Mouse (Mus musculus): ENCODE data around the gene Qdpr.
A peak's percentile ranks its signal among the peaks of the same experiment; 100 is the strongest.

The Qdpr gene

DNA sequence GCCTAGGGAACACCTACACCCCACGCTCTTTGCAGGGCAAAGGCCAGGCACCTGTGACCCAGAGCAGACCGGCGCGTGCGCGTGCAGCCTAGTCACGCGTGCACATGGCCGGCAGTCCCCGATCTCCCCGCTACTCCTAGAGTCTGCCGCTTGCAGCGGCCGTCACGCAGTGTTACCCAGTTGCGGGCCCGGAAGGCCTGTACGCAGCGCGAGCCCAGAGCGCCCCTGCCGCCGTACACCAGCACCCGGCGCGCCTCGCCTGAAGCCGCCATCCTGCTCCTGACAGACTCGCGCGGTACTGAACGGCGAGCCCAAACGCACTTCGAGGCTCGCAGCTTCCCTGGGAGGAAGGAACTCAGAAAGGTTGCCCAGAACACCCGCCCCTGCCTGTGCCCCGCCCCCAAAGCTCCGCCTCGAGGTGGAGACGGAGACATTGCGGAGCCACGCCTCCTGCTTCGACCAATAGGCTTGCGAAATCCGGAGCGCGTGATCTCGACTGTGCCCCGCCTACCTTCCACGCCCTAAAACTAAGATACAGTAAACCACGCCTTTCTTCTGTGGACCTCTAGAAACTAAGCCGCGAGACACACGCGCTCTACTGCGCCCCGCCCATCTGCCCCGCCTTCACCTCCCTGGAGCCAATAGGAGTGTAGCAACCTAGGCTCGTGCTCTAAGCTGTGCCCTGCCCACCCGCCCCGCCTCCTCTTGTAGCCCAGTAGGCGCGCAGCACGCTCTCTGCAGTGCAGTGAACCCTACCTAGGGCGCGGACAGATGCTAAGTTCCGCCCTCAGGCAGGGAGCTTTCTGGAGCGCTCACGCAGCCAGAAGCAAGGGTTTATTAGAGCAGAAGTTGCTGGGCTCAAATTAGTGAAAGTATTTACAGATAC is at the start of gene Qdpr:
Qdpr (minus strand) TSS at position 406 of the 886 bp plus-strand sequence.
- peak; percentile 94 to 98 for DNase-seq

DNA sequence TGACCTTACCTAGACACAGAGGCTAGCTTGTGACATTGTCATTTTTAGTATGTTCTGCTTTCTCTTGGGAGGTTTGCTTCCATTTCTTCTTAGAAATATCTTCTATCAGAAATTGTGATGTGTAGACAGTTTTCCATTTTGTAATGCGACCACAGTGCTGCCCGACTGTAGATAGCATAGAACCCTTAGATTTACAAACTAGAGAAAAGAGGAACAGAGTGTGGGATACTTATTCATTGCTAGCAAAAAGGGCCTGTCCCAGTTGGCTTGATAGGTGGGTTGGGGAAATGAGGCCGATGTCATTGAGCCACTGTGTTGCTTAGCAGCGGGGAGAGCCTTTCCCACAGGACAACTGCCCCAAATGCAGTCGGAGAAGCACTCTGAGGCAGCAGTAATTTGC is 47.5 kb upstream of the Qdpr start:
- DNase-seq = no peak

DNA sequence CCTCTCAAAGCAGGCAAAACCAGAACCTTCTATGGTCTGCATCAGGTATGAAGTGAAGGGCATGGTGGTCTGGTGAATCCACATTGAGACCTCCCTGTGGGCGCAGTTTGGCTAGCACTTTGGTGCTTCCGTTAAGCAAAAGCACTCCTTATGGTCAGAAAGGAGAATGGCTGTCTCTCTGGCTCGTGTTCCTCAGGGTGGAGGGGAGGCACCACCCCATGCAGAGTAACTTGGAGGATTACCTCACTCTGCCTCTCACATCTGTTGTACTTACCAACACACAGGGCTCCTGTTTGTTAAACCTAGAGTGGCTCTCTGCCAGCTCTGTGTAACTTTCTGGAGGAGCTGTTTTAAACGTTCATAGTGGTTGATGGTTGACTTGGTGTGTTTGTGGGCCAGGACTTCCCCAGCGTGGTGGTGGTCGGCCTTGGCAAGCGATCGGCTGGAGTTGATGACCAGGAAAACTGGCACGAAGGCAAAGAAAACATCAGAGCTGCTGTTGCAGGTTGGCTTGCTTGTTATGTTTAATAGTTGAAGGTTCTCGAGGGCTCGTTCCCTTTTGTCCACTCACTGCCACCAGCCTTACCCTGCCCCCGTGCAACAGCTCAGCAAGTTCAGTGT is 47.0 kb upstream of the Qdpr start:
- no peak for DNase-seq

DNA sequence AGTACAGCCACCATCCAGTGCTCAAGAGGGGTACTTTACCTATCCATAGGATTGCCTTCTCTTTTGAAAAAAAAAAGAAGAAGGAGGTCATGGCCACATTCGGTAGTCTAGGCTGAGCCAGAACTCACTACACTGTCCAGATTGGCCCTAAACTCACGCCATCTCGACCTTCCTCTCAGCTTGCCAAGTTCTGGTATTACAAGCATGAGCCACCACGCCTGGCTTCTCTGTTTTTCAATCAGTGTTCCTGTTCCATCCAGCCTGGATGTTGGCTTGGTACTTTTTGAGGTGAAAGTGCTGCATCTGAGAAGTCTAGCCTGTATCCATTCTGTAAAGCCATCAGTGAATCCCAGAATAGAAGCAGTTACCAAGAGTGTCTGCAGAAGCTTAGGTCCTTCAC is 46.4 kb upstream of the Qdpr start:
- no peak for DNase-seq

DNA sequence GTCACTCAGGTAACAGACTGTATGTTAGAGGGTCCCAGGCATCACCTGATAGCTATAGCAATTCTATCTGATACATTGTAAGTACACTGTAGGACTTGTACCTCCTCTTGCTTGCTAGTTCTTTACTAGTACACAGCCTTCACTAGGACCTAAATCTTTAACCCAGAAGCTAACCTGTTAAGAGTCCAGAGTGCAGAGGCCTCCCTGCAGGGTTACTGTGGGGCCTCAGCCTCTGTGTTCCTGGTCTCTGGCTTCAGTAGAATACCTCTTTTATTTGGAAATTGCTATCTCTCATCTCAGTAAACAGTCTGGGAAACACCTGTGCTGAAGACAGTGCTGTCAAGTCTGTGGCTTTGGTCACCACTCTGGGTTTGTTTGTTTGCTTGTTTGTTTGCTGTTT is 46.0 kb upstream of the Qdpr start:
- no peak for DNase-seq

DNA sequence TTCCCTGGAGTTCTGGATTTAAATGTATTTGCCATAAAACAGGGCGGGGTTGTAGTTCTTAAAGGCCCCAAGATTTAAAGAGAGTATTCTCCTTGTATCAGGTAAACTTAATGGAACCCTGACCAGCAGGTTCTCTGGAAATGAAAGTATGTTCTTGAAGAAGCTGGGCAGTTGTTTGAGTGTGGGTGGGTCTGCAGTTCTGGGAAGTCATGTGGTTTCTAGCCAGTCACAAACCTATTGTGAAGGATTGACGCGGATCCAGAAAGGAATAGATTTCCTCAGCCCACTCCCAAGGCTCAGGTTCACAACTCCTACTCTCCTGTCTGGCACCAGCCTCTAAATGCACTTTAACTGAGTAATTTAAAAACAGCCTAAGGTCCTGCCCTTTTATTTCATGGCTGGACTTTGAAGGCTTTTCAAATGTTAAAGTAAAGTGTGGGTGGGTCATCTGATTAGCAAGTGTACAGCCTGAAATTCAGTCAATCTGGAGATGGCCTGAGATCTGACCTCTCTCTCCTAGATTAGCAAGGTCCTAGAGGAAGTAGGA is 45.5 kb upstream of the Qdpr start:
- no peak for DNase-seq

DNA sequence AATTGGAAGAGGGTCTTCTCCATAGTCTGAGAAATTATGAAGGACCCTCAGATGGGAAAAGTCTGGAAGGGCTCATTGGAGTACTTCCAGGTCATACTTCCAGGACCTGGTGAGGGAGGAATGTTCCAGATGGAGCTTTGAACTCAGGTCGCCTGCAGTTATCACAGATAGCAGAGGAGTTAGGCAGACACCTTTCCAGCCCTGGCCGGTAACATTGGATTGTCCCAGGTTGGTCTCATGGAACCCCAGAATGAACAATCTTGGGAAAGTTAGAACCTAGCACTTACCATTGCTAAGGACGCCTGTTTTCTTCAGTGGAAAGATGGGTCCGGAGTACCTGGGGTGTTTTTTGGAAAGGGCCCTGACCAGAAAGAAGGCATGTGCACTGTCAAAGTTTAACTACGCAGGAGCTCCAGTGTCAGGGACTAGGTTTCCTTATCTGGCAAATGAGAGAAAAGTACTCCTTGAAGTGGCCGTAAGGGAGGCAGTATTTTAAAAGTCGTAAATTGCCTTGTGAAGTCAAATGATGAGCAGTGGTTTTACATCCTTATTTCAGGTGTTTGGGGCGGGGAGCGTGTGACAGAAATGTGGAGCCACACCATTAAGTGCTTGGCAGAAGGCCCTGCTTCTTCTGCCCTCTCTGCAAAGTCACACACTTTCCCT is 44.2 kb upstream of the Qdpr start:
- DNase-seq = no peak

DNA sequence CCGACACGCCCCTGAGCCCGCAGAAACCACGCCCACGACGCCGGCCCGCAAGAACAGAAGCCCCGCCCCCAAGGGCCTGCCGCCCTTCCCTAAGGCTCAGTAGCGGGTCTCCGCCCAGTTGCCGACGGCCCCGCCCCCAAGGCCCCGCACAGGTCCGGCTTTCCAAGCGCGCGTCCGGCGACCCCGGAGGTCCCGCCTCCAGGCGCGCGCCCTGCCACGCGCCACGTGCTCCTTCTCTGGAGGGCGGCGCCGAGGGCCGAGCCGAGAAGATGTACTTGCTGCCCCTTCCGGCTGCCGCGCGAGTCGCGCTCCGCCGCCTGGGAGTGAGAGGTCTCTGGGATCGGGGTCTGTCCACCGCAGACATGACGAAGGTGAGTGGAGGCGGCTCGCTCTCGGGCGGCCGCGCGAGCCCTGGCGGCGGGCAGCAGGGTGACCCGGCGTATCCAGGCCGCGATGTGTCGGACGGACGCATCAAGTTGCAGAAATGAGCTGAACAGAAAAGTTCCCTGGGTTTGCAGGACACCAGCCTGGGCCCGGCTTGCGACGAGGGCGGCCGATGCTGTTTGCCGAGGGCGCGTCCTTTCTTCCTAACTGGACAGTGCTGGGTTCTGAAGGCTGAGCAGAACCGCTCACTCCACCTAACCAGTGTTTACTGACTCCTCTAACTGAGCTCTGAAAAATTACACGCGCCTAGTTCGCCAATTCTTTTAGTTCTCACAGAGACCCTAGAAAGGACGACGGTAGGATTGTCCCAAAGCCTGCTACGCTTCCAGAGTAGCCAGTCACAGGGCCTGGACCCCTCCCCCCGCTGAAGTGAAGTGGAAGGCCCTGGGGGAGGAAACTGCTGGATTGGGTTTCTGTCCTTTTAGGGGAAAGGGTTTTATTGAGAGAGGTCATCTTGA is 43.4 kb upstream of the Qdpr start, which contains the start of gene Lap3:
Lap3 (plus strand) TSS at position 184 of the 902 bp plus-strand sequence.
- peak; percentile 99 for DNase-seq

DNA sequence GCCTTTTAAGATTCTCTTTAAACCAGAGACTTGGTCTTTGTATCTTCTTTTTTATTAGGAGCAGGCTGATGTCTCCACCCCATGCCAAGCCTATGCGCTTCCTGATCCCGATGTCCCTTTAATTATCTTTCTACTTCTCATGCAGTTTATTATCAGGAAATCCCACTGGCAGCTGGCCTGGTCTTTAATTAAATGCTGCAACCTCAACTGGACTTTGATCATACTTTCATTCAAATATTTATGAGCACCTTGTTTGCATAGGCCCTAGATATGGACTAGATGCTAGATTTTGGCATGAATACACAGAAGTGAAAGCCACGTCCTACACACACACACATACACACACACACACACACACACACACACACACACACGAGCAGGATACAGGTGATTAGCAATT is 41.7 kb upstream of the Qdpr start:
- DNase-seq = no peak

DNA sequence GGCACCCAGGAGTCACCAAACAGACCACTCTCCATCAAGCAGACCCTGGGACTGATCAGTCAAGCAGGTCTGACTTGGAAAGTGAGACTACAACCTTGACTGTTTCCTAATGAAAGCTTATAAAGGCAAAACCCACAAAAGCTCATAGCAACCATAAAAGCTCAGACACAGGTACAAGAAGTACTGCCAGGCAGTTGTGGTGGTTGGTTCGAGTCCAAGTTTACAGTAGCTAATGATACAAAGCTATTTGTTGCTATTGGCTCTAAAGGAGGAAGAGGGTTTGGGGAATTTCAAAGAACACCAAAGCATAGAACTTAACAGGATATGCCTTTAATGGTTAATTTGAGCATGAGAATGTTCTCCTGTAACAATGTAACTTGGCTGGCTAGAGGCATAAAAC is 33.6 kb upstream of the Qdpr start:
- no peak for DNase-seq

DNA sequence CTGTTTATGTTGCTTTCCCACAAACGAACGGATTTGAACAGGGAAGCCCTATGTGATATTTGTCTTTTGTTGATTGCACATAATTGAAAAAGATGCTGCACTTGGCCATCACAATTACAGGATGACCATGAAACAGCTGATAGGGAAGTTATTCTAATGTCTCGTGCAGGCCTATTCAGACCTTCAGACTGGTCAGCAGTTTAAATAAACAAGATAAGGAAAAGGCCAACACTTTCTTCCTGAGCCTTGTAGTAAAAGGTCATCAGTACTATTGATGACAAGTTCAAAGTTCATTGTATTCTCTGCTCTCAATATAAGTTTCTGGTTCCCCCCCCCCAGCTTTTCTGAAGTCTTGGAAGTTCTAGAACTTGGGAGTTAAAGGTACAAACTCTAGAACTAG is 32.6 kb upstream of the Qdpr start:
- DNase-seq = no peak

DNA sequence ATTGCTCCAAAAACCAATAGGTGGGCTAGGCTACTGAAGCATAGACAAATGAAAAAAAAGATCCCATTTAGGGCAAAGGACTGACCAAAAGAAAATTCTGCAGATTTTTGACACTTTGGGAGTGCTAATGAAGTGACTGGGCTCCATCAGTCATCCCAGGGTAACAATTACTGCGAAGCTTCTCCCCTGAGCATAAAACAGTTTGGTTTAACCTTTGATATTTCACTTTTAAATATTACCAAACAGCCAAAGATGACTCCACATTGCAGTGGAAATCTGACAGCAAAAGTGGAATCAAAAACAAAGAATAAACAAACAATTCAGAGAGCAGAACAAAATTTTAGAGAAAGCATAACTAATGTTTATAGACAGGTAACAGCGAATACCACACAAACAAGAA is 31.1 kb upstream of the Qdpr start:
- no peak for DNase-seq

DNA sequence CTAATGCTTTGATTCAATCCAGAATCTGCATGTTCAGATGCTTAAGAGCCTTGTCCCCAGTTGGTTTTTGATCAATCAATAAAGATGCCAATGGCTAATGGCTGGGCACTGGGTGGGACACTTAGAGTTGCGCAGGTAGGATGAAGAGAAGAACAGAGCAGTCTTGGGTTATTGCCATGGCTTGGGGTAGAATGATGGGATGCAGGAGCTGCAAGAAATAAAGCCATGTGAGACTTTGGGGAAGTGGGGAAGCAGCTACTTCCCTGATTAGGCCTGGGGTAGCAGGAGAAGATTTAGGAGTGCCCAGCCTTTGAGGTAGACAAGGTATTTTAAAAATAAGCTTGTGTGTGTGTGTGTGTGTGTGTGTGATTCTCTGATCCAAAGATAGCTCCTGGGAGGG is 30.0 kb upstream of the Qdpr start:
- DNase-seq = no peak

DNA sequence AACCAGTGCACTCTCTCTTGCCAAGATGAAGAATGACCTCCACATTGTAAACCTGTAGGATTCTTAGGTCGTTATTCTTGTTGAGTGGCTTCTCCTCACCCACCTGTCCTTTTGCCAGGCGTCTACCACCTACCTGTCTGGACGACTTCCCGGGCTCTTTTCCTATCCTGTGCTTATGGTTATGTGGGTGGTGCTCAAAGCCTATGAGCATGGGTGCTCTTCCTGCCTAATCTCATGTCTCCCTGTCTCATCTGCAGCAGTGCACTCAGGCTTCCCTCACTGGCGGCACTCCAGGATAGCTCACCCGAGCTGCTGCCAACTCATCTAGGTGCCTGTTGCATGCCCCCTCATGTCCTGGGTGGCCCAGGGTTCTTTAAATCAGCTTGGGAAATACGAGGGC is 27.6 kb upstream of the Qdpr start:
- no peak for DNase-seq

DNA sequence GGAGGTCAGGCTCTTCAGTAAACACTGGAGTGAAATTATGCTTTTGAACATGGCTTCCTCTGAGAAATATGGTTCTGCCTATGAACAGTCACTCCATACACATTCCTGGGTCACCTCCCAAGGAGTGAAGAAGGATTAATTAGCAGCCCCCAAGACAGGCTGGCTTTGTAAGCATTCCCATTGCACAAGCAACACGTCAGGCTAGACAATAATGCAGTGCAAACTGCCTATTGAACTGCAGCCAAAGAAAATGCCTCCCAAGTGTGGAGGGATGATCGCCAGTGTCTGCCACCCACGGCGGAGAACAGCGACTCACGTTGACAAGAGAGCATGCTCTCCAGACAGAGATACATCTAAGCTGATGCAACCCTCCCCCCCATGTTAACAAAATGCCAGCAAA is 26.3 kb upstream of the Qdpr start:
- no peak for DNase-seq

DNA sequence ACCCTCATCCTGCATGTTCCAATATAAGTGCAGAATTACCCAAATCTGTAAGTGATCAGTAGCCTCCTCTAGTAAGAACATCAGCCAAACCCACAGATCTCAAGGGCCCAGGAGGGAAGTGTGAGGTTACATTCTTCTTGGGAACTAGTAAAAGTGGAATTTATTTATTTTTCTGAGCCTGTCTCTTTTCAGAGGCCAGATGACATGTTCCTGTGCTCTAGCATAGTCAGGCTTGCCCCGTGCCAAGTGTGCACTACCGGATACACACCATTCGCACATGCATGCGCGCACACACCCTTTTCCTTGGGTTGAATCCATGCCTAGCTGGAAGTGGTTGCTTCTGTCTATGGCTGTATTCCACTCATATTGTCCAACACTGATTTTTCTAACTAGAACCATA is 25.7 kb upstream of the Qdpr start:
- DNase-seq = no peak

DNA sequence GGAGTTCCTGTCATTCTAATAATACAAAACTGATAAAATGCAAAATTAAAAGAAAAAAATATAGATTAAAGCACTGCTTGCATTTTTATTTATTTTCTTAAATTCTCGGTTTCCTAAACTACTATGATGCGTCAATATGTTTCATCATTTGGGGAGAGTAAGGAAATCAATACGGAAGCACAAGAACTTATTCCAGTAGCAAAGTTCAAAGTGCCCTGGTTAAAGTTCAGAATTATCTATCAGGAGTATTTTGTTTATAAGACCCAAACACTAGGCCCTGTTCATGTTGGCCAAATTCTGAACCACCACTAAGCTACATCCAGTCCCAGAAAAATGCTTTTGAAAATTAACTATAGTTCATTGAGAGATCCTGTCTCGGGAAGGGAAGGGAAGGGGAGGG is 24.7 kb upstream of the Qdpr start:
- no peak for DNase-seq

DNA sequence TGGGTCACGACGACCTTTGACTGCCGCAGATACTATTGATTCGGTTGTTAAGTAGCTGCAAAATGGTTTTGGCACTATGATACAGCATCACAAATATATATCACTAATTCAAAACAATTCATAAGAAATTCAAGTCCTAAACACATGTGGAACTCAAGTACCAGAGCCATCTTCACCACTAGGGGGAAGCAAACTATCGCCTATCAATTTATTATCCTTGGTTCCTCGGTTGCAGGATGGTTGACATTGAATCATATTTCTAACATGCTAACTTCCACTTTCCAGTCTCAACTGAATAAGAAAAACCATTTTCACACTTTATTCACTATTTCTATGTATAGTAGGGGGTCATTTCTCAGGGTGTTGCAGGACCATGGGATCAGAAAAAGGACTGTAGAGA is 24.2 kb upstream of the Qdpr start:
- DNase-seq = peak; percentile 73 to 76

DNA sequence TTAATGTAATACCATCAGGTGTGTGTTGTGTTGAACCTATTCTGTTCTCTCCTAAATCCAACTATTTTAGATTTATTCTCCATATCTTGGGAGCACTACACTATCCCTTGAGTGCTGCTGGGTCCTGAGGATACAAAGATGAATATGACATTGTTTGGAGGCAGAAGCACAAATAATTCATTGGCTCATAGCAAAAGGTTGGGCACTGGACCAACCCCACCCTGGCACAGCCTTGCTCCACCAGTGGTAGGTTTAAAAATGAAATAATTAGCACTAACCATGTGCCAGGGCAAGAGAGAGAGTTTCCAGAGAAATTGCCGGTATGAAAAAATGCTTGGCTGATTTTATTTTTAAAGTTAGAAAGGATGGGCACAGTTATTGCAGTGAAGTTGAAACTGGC is 23.5 kb upstream of the Qdpr start:
- no peak for DNase-seq

DNA sequence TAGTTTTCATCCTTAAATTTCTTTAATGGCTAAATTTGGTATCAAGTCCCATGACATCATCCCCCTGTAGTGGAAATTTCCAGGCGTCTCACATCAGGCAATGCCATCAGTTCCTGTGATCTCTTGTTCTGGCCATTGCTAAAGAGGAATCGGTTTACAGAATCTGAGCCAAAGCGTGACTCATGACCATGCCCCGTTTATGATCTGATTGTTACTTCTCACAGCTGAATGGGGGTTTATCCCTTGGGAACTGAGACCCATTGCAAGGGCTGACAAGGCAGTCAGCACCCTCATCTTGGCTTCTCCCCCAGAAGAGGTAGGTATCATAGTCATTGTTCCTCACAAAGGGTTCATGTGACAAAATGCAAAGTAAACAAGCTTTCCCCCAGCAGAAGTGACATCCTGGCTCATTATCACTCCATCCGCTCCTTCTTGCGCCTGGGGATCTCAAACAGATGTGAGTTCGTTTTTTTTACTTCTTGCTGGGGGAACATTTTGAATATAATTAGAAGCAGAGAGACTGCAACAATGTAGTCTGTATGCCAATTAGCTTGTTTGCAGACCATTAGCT is 22.9 kb upstream of the Qdpr start:
- DNase-seq = no peak

DNA sequence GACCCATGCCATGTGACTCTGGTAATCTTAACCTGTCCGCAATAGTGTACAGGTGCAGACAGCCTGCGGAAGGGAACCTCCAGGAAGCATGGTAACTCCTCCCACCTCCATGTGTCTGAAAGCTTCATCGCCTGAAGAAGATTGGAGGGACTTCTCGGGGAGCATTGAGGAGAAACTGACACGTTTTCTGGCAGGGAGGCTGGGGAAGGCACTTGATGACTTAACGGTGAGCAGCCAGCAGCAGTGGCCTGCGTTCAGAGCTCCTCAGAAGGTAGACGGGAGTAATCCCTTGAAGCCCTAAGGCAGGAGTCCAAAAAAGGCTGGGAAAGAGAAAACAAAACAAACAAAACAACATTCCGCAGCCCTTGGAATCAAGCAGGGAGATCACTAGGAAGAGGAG is 4.4 kb upstream of the Qdpr start:
- no peak for DNase-seq

DNA sequence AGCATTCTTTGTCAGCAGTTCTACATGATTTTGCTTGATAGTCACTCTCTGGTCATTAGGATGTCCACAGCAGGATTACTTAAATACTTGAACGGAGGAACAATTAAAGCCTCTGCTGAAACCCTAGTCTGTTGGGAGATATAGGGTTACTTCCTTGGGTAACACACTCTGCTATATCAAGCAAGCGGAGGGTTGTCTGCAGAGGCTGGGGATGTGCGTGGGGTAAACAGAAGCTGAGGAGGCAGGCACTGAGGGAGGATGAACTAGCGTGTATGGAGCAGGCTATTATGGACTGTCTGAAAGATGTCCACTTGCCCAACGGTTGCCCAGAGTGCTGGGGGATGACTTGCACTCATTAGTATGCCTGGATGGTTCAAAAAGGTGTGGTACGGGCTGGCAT is 3.4 kb upstream of the Qdpr start, which contains the start of gene Clrn2:
Clrn2 (plus strand) TSS at position 301 of the 400 bp plus-strand sequence.
- DNase-seq = no peak

Measured in cerebellum, postnatal 14 days (tissue).